Mouse (Mus musculus): ENCODE data around the gene Rcan2. TPM values are rescaled to one million over a fixed set of nuclear protein-coding genes. Genes with fewer than 3 reads are reported as not detected.

Rcan2 gene
- 11.8 TPM for polyA plus RNA-seq (2014; fragmentation: Illumina TruSeq; extraction: RNeasy Lipid Tissue Mini Kit (QIAGEN cat#74804); ENCODE audit: low read depth, low replicate concordance)

DNA sequence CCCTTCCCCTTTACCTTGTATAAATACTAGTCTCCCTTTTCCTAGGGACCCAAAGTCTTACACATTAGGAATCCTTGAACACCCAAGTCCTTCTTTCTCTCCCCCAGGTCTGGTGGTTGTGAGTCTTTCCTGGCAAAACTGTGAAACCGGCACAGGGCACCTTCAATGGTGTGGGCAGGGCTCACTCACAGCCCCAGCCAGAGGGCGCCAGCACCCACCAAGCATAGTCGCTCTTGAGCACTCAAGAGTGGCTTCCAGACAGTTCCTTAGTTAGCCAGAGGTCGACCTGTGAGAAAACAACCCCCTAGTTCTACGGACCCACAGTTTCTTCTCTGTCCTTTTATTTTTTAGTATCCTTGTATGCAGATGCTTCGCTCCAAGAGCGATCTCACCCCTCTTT, at the start of gene Rcan2:
Gene Rcan2, plus strand, starts transcription at position 275 of the 400 bp plus-strand sequence.

GRCm38 (mm10) chr17:44078631-44079350, 277.6 kb downstream of the Rcan2 start, which contains the start of gene Enpp5:
Gene Enpp5, plus strand, starts transcription at chr17:44078813.

Other genes starting within 250 kb of the Rcan2 start
- gene Pla2g7, start 233.3 kb upstream of the Rcan2 start, polyA plus RNA-seq (2014; fragmentation: Illumina TruSeq; extraction: RNeasy Lipid Tissue Mini Kit (QIAGEN cat#74804); ENCODE audit: low read depth, low replicate concordance): 36.4 TPM
- gene Tdrd6, start 171.1 kb upstream of the Rcan2 start, polyA plus RNA-seq (2014; fragmentation: Illumina TruSeq; extraction: RNeasy Lipid Tissue Mini Kit (QIAGEN cat#74804); ENCODE audit: low read depth, low replicate concordance): not detected
- gene Slc25a27, start 134.1 kb upstream of the Rcan2 start, polyA plus RNA-seq (2014; fragmentation: Illumina TruSeq; extraction: RNeasy Lipid Tissue Mini Kit (QIAGEN cat#74804); ENCODE audit: low read depth, low replicate concordance): 5.0 TPM
- gene Cyp39a1, start 133.9 kb upstream of the Rcan2 start, polyA plus RNA-seq (2014; fragmentation: Illumina TruSeq; extraction: RNeasy Lipid Tissue Mini Kit (QIAGEN cat#74804); ENCODE audit: low read depth, low replicate concordance): 54.4 TPM